Mouse (Mus musculus) kidney, adult 8-10 months (tissue): ENCODE data around the gene Gm13698.
"Not testable (repeated sequence)": the region's sequence is repeated elsewhere in the genome, so short reads cannot be mapped to it uniquely, and the experiment has no call there.

Experiments used
- DNase-seq, 2 experiments: peaks; one replicate each; pipeline ENCODE4 v3.0.0; 2022

Gene Gm13698

GRCm38 (mm10) chr2:83955393-83955792, at the start of gene Gm13698:
Gene Gm13698 (plus strand): TSS chr2:83955693.
- not testable (repeated sequence) for DNase-seq

GRCm38 (mm10) chr2:83929478-83930088, 25.9 kb upstream of the Gm13698 start:
- no peak for DNase-seq

GRCm38 (mm10) chr2:83940931-83941361, 14.5 kb upstream of the Gm13698 start, which contains the start of gene Zswim2:
Gene Zswim2 (minus strand): TSS chr2:83941228.
- peak; percentile 48 to 61 for DNase-seq

- DNase-seq: no peak
Observed at GRCm38 (mm10) chr2:83941378-83941777, 14.1 kb upstream of the Gm13698 start.

- no peak for DNase-seq
Observed at GRCm38 (mm10) chr2:83941792-83942191, 13.7 kb upstream of the Gm13698 start.

GRCm38 (mm10) chr2:83961203-83961602, 5.7 kb downstream of the Gm13698 start, which contains the start of gene Gm13693:
Gene Gm13693 (plus strand): TSS chr2:83961503.
- not testable (repeated sequence) for DNase-seq

GRCm38 (mm10) chr2:83967013-83967412, 11.5 kb downstream of the Gm13698 start, which contains the start of gene Gm13695:
Gene Gm13695 (plus strand): TSS chr2:83967313.
- not testable (repeated sequence) for DNase-seq

- DNase-seq: not testable (repeated sequence)
Observed at GRCm38 (mm10) chr2:83972823-83973222, 17.3 kb downstream of the Gm13698 start, which contains the start of gene Gm13696. Gene Gm13696 (plus strand): TSS chr2:83973123.

GRCm38 (mm10) chr2:83978633-83979032, 23.1 kb downstream of the Gm13698 start, which contains the start of gene Gm13694:
Gene Gm13694 (plus strand): TSS chr2:83978933.
- DNase-seq: not testable (repeated sequence)

GRCm38 (mm10) chr2:83984443-83984842, 28.9 kb downstream of the Gm13698 start, which contains the start of gene Gm13697:
Gene Gm13697 (plus strand): TSS chr2:83984743.
- not testable (repeated sequence) for DNase-seq

- not testable (repeated sequence) for DNase-seq
Observed at GRCm38 (mm10) chr2:83990253-83990652, 34.8 kb downstream of the Gm13698 start, which contains the start of gene Gm13691. Gene Gm13691 (plus strand): TSS chr2:83990553.

- DNase-seq: not testable (repeated sequence)
Observed at GRCm38 (mm10) chr2:83993639-83994255, 38.3 kb downstream of the Gm13698 start.

- DNase-seq: not testable (repeated sequence)
Observed at GRCm38 (mm10) chr2:83994526-83994925, 39.0 kb downstream of the Gm13698 start.
